Mouse (Mus musculus) lung, embryonic 14.5 days (tissue): ENCODE data around the gene Camk1d. TPM values are rescaled to one million over a fixed set of nuclear protein-coding genes. Genes with fewer than 3 reads are reported as not detected.

ENCODE experiments used
- ATAC-seq: fragments of 200-750 bp; cut with Nextera tagmentation; 2 replicates; pipeline ENCODE4 v1.8.0; 2017; ENCODE audit warnings: mild to moderate bottlenecking, moderate TSS enrichment, moderate library complexity; ENCODE audit not compliant: insufficient read depth
- DNase-seq: peaks from one replicate; pipeline ENCODE4 v3.0.0-alpha.2; 2015
- H3K27ac ChIP-seq: fragments of 300-500 bp; sonication (generic); 2 replicates; pipeline ENCODE4 v1.5.1; 2014; ENCODE audit warnings: low read depth, mild to moderate bottlenecking, moderate library complexity
- H3K27me3 ChIP-seq: fragments of 300-500 bp; sonication (generic); 2 replicates; pipeline ENCODE4 v1.6.1; 2014; ENCODE audit warnings: low read length, control low read depth; ENCODE audit not compliant: insufficient read depth
- H3K36me3 ChIP-seq: fragments of 300-500 bp; sonication (generic); 2 replicates; pipeline ENCODE4 v1.6.1; 2014; ENCODE audit warnings: control low read depth; ENCODE audit not compliant: insufficient read depth
- H3K4me1 ChIP-seq: fragments of 300-500 bp; sonication (generic); 2 replicates; pipeline ENCODE4 v1.6.1; 2014; ENCODE audit warnings: antibody characterized with exemption, control low read depth; ENCODE audit not compliant: insufficient read depth
- H3K4me2 ChIP-seq: fragments of 300-500 bp; sonication (generic); 2 replicates; pipeline ENCODE4 v1.6.1; 2014; ENCODE audit warnings: mild to moderate bottlenecking
- H3K4me3 ChIP-seq: fragments of 300-500 bp; sonication (generic); 2 replicates; pipeline ENCODE4 v1.5.1; 2014; ENCODE audit warnings: low read depth, low read length
- H3K9ac ChIP-seq: fragments of 300-500 bp; sonication (generic); 2 replicates; pipeline ENCODE4 v1.6.1; 2014
- H3K9me3 ChIP-seq: fragments of 300-500 bp; sonication (generic); 2 replicates; pipeline ENCODE4 v1.6.1; 2016; ENCODE audit warnings: low read depth, low read length, control low read depth
- CTCF ChIP-seq: IDR thresholded peaks from 2 replicates; pipeline ENCODE4 v1.5.1; 2016; ENCODE audit warnings: antibody characterized with exemption, low read depth
- WGBS: fragments of 180-500 bp; shearing (Covaris S2); extraction: QIAGEN DNeasy Blood & Tissue Kit; methylation state at CpG from one replicate; pipeline ENCODE4 v1.1.7; 2014; 5-methylcytosine and 5-hydroxymethylcytosine counted together
- polyA plus RNA-seq: library from polyadenylated mRNA; unstranded; fragments of >200 nt; fragmentation: Nextera tagmentation; extraction: Ambion mirVana; gene quantifications from 2 replicates; pipeline ENCODE4 v1.2.1, GENCODE M21; 2014

The Camk1d gene
- polyA plus RNA-seq, 1 experiment from 2014 or later = 2.9 TPM

DNA sequence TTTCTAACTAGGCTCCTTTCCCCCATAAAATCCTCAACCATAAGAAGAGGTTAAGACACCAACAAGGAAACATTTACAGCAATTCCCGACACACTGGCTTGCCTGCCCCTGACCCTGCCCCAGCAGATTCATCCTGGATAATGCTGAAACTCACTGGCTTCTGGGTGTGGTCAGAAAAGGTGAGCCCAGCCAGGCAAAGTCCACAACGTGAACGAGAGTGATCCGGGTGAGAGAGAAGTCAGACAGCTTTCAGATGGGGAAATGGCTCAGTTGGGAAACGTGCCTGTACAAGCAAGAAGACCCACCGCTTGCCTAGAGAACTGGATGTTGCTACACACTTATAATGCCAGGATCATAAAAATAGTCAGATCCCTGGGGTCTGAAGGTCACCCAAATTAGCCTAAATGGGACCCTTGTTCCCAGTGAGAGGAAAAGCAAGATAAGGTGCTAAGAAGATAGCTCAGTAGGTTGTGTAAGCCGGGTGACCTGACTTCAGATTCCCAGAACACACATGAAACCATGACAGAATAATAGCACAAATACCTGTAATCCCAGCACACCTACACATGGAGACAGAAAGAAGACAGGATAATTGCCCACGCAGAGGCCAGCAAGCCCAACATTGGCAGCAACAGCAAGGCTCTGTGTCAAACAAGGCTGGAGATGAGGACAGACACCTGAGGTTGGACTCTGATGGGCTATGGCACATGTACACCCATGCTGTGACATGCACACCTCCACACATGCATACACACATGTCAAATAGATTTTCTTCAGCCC lies 113.9 kb downstream of the Camk1d start:
- H3K9ac ChIP-seq = no peak overlapping the region
- WGBS = 57% methylated on average over 8 of the region's 8 CpGs
- ATAC-seq (no peak), DNase-seq (no peak)
- no peak overlapping the region for H3K4me2 ChIP-seq
- H3K36me3 ChIP-seq = no peaks in the 10 kb centered on the region
- no peaks in the 10 kb centered on the region for H3K9me3 ChIP-seq
- H3K27ac ChIP-seq = no peak overlapping the region
- no peaks in the 10 kb centered on the region for H3K4me1 ChIP-seq
- TF ChIP-seq CTCF = no peak
- H3K4me3 ChIP-seq = no peak overlapping the region
- no peaks in the 10 kb centered on the region for H3K27me3 ChIP-seq

GRCm38 (mm10) chr2:5599713-5600112 lies 114.6 kb downstream of the Camk1d start:
- no peaks in the 10 kb centered on the region for H3K4me1 ChIP-seq
- H3K4me2 ChIP-seq = no peak overlapping the region
- H3K9me3 ChIP-seq = no peaks in the 10 kb centered on the region
- no peak for DNase-seq
- no peak for TF ChIP-seq CTCF
- no peak overlapping the region for H3K9ac ChIP-seq
- H3K27me3 ChIP-seq = no peaks in the 10 kb centered on the region
- H3K27ac ChIP-seq = no peak overlapping the region
- 54% methylated on average over 4 of the region's 4 CpGs for WGBS
- no peak overlapping the region for H3K4me3 ChIP-seq
- no peaks in the 10 kb centered on the region for H3K36me3 ChIP-seq
- ATAC-seq = no peak

- Histone ChIP-seq H3K4me2 (no peak overlapping the region), H3K27ac (no peak overlapping the region), H3K36me3 (no peaks in the 10 kb centered on the region), H3K4me1 (no peaks in the 10 kb centered on the region), H3K9me3 (no peaks in the 10 kb centered on the region), H3K9ac (no peak overlapping the region), H3K27me3 (no peaks in the 10 kb centered on the region), H3K4me3 (no peak overlapping the region)
- no peak for TF ChIP-seq CTCF
- DNase-seq = no peak
- WGBS = 81% methylated on average over 5 of the region's 5 CpGs
- no peak for ATAC-seq
Observed at GRCm38 (mm10) chr2:5598533-5598932, 115.8 kb downstream of the Camk1d start.

DNA sequence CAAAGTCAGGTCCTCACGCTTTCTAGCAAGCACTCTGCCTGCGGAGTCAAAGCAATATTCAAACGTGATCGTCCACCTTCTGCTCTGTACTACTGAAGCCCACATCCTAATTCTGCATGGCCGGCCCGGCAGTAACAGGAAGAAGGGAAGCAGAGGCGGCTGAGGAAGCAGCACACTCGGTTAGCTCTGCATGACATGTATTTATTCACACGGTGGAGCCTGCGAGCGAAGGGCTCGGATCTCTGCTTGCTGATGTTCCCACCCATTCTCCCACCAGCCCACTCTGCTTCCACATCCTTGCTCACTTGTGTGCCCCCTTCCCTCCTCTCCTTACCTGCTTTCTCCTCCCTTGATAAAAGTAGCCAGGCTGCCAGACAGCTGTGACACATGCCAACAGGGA lies 117.4 kb downstream of the Camk1d start:
- Histone ChIP-seq H3K4me2 (no peak overlapping the region), H3K9ac (no peak overlapping the region), H3K36me3 (no peaks in the 10 kb centered on the region), H3K27me3 (no peaks in the 10 kb centered on the region), H3K27ac (no peak overlapping the region), H3K4me3 (no peak overlapping the region), H3K4me1 (no peaks in the 10 kb centered on the region), H3K9me3 (no peaks in the 10 kb centered on the region)
- 0 out of 2 replicates have a peak, but pooled peaks have one; percentile 12 for TF ChIP-seq CTCF
- ATAC-seq = 0 out of 2 replicates have a peak, but pooled peaks have one; percentile 24
- 25% methylated on average over 12 of the region's 12 CpGs for WGBS
- peak; percentile 51 for DNase-seq

- no peak for TF ChIP-seq CTCF
- ATAC-seq = no peak
- no peaks in the 10 kb centered on the region for H3K27me3 ChIP-seq
- no peak for DNase-seq
- H3K36me3 ChIP-seq = no peaks in the 10 kb centered on the region
- no peak overlapping the region for H3K4me3 ChIP-seq
- H3K9me3 ChIP-seq = no peaks in the 10 kb centered on the region
- H3K9ac ChIP-seq = no peak overlapping the region
- 87% methylated on average over 8 of the region's 8 CpGs for WGBS
- no peaks in the 10 kb centered on the region for H3K4me1 ChIP-seq
- H3K27ac ChIP-seq = no peak overlapping the region
- H3K4me2 ChIP-seq = no peak overlapping the region
Observed at GRCm38 (mm10) chr2:5595356-5596191, 118.7 kb downstream of the Camk1d start.

DNA sequence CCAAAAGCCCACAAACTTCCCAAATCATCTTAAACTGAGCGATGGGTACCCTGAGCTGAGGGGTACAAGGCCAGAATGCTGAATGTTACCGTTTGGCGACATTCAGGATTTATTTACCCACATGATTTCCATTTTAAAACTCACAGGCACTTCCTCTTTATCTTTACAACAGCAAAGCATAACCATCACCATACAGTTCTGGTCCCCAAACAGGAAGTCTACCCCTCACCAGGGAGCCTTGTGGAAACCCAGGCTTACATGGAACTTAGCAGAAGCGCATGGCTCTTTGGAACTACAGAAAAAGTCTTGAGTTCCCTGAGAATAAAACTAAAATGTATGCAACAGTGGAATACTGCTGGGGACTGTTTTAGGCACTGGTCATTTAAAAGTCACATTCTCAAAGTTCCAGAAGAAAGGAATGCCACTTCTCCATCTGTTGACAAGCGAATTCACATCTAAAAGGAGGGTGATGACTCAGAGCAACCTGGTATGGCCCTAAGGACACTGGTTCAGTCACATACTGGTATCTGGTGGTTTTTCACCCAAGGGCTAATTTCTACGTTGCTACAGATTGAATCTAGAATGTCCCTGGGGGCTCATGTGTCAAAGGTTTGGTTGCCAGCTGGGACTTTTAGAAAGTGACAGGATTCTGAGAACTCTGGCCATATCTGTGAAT lies 121.7 kb downstream of the Camk1d start:
- Histone ChIP-seq H3K4me3 (no peak overlapping the region), H3K27me3 (no peaks in the 10 kb centered on the region), H3K4me2 (no peak overlapping the region), H3K36me3 (no peaks in the 10 kb centered on the region), H3K27ac (no peak overlapping the region), H3K9me3 (no peaks in the 10 kb centered on the region), H3K9ac (no peak overlapping the region), H3K4me1 (no peaks in the 10 kb centered on the region)
- DNase-seq (no peak), ATAC-seq (no peak)
- TF ChIP-seq CTCF = no peak
- WGBS = 76% methylated on average over 6 of the region's 6 CpGs

DNA sequence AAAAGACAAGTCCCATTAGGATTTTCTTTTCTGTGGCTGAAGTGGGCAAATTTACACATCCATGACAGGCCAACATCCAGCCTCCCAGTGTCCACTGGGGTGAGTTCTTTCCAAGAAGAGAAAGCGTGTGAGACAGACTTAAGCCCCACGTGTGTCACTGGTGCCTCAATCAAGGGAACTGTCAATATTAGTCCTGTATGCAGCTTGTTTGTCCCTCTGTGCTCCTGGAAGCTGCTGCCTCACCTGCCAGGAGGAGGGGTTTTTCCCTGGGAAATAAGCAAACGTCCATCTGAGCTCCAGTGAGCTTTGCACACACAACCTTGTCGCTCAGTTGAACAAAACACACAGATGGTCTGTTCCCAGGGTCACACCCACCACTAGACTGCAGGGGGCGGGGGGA lies 124.2 kb downstream of the Camk1d start:
- Histone ChIP-seq H3K27ac (no peak overlapping the region), H3K9ac (no peak overlapping the region), H3K4me1 (no peaks in the 10 kb centered on the region), H3K4me3 (no peak overlapping the region), H3K4me2 (no peak overlapping the region), H3K9me3 (no peaks in the 10 kb centered on the region), H3K36me3 (no peaks in the 10 kb centered on the region), H3K27me3 (no peaks in the 10 kb centered on the region)
- no peak for ATAC-seq
- no peak for DNase-seq
- TF ChIP-seq CTCF = no peak
- WGBS = 46% methylated on average over 5 of the region's 5 CpGs
